Mouse (Mus musculus) retina, adult 2 months (tissue): Measurements from ENCODE around the gene Man1a.

ENCODE experiments used
- DNase-seq: peaks from one replicate; pipeline ENCODE4 v3.0.0-alpha.2; 2012; ENCODE audit warnings: low read depth, low spot score

Man1a gene

DNA sequence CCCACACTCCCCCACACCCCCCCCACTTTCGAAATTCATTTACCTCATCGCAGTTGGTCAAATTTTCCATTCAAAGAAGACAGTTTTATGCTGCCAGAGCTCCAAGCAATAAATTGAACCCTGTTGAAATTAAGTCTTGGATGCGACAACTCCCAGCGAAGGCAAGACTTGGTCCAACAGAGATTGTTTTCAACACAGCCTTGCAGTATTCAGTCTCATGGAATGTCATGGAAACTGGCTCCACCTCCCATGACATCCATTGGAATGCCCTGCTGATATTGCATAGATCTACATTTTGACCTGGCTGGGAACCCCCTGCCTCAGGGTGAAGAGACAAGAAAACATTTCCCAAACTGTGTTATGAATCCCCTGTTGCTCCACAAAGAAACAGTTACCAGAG, at the start of gene Man1a:
Gene Man1a (minus strand): TSS at position 190 of the 400 bp plus-strand sequence.
- no peak for DNase-seq

GRCm38 (mm10) chr10:54121816-54122215, 45.4 kb upstream of the Man1a start:
- no peak for DNase-seq

GRCm38 (mm10) chr10:54120375-54120774, 44.0 kb upstream of the Man1a start:
- DNase-seq, result no peak

DNA sequence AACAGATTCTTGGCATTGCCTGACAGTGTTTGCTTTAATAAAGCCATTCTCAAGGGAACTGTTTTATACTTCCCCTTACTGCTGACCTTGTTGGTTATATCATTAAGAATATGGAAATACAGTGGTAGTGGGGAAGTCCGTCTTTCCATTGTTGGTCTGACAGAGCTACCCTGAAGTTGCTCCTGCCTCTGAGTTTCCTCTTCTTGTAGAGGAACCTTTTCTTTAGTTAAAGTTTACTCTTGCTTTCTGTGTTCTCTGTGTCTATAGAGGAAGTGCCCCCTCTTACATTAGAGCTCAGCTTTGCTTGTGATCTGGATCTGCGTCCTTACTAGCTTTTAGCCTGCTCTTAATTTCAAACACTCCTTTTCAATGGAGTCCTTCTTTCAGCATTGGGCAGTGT, 42.9 kb upstream of the Man1a start:
- no peak for DNase-seq

GRCm38 (mm10) chr10:54118223-54118912, 42.0 kb upstream of the Man1a start:
- DNase-seq, result no peak

DNA sequence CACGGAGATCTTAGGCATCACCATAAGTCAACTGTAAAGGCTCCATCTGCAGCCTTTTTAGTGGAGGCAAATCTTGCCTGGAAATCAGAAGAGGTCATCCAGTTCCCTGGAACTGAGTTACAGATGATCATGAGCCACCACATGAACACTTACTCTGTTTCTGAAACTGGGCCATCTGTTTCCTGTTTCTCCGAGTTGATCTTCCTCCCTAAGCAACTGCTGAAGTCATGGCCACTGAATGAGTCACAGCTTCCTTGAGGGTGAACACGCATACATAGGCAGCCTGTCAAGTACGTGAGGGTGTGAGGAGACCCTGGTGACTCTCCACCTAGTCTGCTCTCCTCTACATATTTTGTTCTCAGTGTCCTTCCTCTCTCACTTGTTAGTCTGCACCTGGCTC, 41.4 kb upstream of the Man1a start:
- DNase-seq, result no peak

GRCm38 (mm10) chr10:54103671-54104070, 27.3 kb upstream of the Man1a start:
- DNase-seq, result no peak

- DNase-seq, result no peak
Measured at GRCm38 (mm10) chr10:54092081-54092480, 15.7 kb upstream of the Man1a start.

DNA sequence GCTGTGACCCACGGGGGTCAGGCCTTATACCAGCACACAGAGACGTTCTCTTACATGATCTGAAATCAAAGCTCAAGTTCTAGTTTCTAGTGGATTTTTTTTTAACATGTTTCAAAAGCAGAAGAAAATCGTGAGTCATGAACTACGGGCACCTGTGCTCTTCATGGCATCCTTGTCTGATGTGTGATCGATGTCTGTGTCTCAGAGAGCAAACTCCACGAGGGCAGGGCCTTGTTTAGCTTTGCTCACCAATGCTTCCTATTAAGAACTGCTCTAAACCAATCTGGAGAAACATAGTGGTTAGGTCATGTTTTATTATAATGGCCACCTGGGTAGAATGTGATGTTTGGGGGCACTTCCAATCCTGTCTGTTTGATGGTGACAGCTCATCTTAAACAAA, 13.5 kb upstream of the Man1a start:
- no peak for DNase-seq

DNA sequence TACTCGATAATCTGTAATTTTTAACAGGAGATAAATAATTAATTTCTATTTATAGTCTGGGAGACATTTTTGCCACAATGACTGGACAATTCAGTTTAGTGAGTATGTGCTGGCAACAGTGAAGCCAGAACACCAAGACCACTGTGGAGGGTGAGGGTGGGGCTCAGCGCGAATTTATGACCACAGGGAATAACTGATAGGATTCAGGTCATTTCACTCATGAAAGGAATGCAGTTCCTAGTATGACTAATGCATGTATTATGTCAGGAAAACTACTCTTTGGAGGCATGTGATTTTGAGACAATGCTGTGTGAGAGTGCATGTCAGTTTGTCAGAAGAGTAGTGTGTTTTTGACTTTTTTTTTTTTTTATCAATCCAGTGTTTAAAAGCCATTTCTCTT, 10.9 kb upstream of the Man1a start:
- DNase-seq, result no peak

DNA sequence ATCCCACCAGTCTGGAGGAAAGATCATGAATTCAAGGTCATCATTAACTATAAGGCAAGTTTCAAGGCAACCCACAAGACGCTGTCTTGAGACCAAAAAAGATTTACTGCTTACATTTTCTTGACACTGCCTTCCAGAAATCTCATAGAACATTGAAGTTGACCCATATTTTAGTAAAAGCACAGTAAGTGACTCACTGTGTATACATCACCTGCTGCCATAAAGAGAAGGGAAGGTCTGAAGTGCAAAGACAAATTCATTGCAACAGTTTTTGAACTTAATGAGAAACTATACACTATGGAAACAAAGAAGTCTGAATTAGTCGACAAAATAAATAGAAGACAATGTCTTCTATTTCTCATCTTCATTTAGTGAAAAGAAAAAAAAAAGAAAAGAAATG, 8.7 kb upstream of the Man1a start:
- no peak for DNase-seq

GRCm38 (mm10) chr10:54077005-54077404, 596 bp upstream of the Man1a start:
- DNase-seq, result no peak

DNA sequence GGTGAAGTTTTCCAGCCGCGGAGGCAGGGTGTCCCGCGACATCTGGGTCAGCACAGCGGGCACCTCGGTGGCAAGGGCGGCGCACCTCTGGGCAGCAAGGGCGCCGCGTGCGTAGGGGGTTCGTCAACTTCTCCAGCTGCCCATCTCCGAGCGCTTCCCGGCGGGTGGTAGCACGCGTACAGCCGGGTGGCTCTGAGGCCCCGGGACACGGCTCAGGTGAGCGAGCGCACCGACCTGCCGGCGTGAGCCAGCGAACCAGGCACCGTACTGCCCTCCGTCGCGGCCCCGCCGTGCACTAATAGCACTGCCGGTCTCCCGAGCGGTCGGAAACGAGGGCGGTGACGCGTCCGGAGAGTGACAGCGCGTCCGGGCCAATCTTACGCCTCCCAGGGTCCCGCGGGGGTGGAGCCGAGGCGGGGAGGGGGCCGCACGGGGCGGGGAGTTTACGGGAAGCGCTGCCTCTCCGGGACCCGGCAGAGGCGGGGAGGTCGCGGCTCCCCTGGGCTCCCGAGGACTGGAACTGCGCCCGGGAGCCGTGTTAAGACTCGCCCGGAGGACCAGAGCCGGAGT, 883 bp downstream of the Man1a start:
- DNase-seq, result peak; percentile 15

GRCm38 (mm10) chr10:54074609-54075421, 1.6 kb downstream of the Man1a start:
- no peak for DNase-seq

- no peak for DNase-seq
Measured at GRCm38 (mm10) chr10:54074247-54074608, 2.2 kb downstream of the Man1a start.

DNA sequence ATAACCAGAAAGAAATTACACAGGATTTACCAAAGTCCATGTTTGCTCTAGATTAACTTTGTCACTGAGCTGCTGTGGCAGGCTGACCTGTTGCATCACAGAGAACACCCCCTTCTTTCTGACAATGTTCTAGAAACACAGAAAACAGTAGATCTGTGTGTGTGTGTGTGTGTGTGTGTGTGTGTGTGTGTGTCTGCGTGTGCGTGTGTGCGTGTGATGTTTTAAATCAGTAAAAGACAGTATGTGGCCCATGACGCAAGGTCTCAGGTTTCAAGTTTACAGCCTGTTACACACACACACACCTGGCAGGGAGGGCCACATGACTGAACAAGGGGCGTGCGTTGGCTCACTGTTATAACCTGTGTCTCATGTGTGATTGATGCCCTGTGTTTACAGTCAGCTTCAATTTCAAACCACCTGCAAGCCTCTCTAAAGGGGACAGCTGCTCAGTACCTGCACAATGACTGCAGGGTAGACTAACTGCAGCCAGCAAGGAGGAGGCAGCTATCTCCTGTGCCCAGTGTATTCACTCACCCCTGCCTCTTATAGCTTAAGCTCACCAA, 2.7 kb downstream of the Man1a start:
- DNase-seq, result no peak

DNA sequence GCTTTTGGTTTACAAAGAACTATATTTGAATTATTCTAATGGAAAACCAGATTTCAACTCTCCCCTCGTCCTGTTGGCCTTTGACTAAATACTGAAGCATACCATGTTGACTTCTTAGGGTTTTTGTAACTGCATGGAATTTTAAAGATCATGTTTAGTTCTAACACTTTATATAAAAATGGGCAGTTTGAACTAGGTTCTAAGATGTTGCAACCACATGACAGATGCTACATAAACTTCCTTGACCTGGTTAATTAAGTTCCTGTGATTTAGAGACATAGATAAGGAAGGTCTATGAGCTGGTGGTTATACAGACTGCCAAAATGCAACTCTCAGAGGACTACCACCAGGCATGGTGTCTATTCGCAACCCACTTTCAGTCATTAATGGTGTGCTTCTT, 4.1 kb downstream of the Man1a start:
- DNase-seq, result no peak

- DNase-seq, result no peak
Measured at GRCm38 (mm10) chr10:54070496-54070895, 5.9 kb downstream of the Man1a start.

- no peak for DNase-seq
Measured at GRCm38 (mm10) chr10:54069412-54069811, 7.0 kb downstream of the Man1a start.

DNA sequence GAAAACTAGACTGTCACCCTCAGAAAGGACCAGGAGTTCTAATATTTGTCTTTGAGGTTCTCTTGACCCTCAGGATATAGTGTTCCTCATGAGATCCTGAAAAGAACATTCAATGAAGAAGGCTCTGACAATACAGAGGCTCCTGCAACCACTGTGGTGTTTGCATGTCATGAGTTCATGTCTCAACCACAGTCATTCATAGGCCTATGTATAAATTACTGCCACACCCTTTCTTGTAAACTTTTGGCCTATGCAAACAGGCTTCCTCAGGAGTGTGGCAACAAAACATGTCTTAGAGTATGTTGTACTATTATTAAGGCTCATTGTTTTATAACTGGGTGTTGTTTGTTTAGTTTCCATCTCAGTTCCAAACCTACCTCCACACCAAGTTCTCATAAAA, 9.7 kb downstream of the Man1a start:
- no peak for DNase-seq

GRCm38 (mm10) chr10:54063551-54064260, 12.7 kb downstream of the Man1a start:
- DNase-seq, result no peak

DNA sequence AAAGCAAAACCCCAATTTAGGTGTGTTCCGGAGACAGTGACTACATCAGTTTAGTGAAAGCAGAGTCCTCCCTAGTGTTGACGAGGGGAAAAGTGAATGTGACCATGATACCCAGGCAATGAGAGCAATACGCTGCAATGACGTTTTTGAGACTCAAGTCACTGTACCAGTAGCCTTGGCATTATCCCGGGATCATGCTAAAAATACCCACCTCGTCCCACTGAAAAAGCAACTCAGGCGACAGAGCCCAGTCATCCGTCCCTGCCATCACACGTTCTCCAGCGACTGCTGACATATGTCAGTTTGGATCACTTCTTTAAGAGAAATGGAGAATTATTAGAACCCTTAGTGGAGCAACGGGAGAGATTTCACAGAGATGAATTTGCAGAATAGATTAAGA, 13.6 kb downstream of the Man1a start:
- no peak for DNase-seq
